Mouse (Mus musculus): ENCODE results near the gene Slc22a23.
A peak's percentile ranks its signal among the peaks of the same experiment; 100 is the strongest.
"Not testable (repeated sequence)": the region's sequence is repeated elsewhere in the genome, so short reads cannot be mapped to it uniquely, and the experiment has no call there.

Slc22a23 gene

GRCm38 (mm10) chr13:34345128-34346085 lies at the start of gene Slc22a23:
Gene Slc22a23 (minus strand): TSS chr13:34345182.
- DNase-seq (ENCODE audit: low spot score in 2 of 2): peak; percentile 57 to 64

GRCm38 (mm10) chr13:34394305-34394704 lies 49.3 kb upstream of the Slc22a23 start:
- DNase-seq (ENCODE audit: low spot score in 2 of 2): not testable (repeated sequence)

GRCm38 (mm10) chr13:34392376-34392775 lies 47.4 kb upstream of the Slc22a23 start:
- no peak for DNase-seq (ENCODE audit: low spot score in 2 of 2)

GRCm38 (mm10) chr13:34388219-34388618 lies 43.2 kb upstream of the Slc22a23 start:
- no peak for DNase-seq (ENCODE audit: low spot score in 2 of 2)

GRCm38 (mm10) chr13:34383416-34383815 lies 38.4 kb upstream of the Slc22a23 start:
- no peak for DNase-seq (ENCODE audit: low spot score in 2 of 2)

GRCm38 (mm10) chr13:34378926-34379325 lies 33.9 kb upstream of the Slc22a23 start:
- DNase-seq (ENCODE audit: low spot score in 2 of 2): no peak

- peak; percentile 12 to 13 for DNase-seq (ENCODE audit: low spot score in 2 of 2)
Observed at GRCm38 (mm10) chr13:34375145-34375544, 30.2 kb upstream of the Slc22a23 start.

GRCm38 (mm10) chr13:34372870-34373478 lies 28.0 kb upstream of the Slc22a23 start:
- no peak for DNase-seq (ENCODE audit: low spot score in 2 of 2)

- DNase-seq (ENCODE audit: low spot score in 2 of 2): no peak
Observed at GRCm38 (mm10) chr13:34371951-34372869, 27.2 kb upstream of the Slc22a23 start.

GRCm38 (mm10) chr13:34370281-34370825 lies 25.4 kb upstream of the Slc22a23 start:
- no peak for DNase-seq (ENCODE audit: low spot score in 2 of 2)

GRCm38 (mm10) chr13:34365226-34365625 lies 20.2 kb upstream of the Slc22a23 start:
- DNase-seq (ENCODE audit: low spot score in 2 of 2): no peak

- no peak for DNase-seq (ENCODE audit: low spot score in 2 of 2)
Observed at GRCm38 (mm10) chr13:34355656-34356055, 10.7 kb upstream of the Slc22a23 start.

GRCm38 (mm10) chr13:34354830-34355624 lies 10.0 kb upstream of the Slc22a23 start:
- no peak for DNase-seq (ENCODE audit: low spot score in 2 of 2)

- DNase-seq (ENCODE audit: low spot score in 2 of 2): no peak
Observed at GRCm38 (mm10) chr13:34353241-34353640, 8.3 kb upstream of the Slc22a23 start.

- no peak for DNase-seq (ENCODE audit: low spot score in 2 of 2)
Observed at GRCm38 (mm10) chr13:34351437-34351836, 6.5 kb upstream of the Slc22a23 start.

- DNase-seq (ENCODE audit: low spot score in 2 of 2): no peak
Observed at GRCm38 (mm10) chr13:34347960-34348889, 3.2 kb upstream of the Slc22a23 start.

- DNase-seq (ENCODE audit: low spot score in 2 of 2): no peak
Observed at GRCm38 (mm10) chr13:34346748-34347147, 1.8 kb upstream of the Slc22a23 start.

- DNase-seq (ENCODE audit: low spot score in 2 of 2): no peak
Observed at GRCm38 (mm10) chr13:34346238-34346637, 1.3 kb upstream of the Slc22a23 start.

- DNase-seq (ENCODE audit: low spot score in 2 of 2): peak in 1 of 2 experiments; percentile 31
Observed at GRCm38 (mm10) chr13:34344376-34345127, 430 bp downstream of the Slc22a23 start.
